Mouse (Mus musculus) right cerebral cortex, postnatal 14 days (tissue): ENCODE measurements at regions not wholly inside any gene's neighbourhood (a gene's known extent, or its start where the extent isn't known, plus 50 kb on each side); places are given as distances from the start of the nearest gene placed in this dataset.

Experiments used
- DNase-seq: peaks from one replicate; pipeline ENCODE4 v3.0.0; 2022

DNA sequence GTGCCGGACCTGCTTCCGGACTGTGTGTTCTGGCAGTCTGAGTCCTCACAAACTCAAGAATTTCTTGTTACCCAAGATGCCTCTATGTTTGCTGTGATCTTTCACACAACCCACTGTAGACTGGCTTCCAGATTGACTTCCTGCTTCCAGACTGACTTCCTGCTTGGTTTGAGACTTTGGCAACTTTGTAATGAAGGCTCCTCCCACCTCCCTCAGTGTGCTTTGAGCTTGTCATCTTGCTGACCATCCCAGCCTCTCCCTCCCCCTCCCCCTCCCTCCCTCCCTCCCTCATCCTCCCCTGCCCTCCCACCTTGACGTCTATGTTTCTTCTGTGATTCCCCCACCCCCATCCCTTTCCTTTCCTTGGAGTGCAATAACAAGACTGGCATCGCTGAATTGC is 51.7 kb upstream of the Shb start:
- no peak for DNase-seq

- DNase-seq = no peak
Measured at GRCm38 (mm10) chr4:45582496-45582895, 50.2 kb upstream of the Shb start.
